Mouse (Mus musculus): ENCODE data around the gene Slc25a10.

DNA sequence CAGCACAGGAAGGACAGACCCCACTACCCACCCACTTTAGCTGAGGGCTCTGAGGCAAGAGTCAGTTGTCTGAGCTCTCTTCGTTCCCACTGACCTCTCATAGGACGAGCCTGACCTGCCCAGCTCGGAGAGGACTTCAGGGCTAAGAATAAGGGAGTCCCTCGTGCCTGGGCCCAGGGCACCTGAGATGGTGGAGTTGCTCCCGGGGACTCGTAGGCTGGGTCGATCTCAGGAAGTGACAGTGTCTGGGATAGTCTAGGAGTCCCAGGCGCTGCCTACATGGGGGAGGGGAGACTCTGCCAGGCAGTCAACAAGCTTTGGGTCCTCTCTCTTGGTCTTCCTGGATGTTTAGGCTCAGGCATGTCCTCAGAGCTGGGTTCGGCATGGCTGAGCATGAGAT is 28.9 kb downstream of the Slc25a10 start:
- TF ChIP-seq CTCF (IDR thresholded peaks at IDR 0.05; ENCODE audit: borderline replicate concordance, insufficient read depth, low read length): no peak
- TF ChIP-seq POLR2A (IDR thresholded peaks at IDR 0.05; ENCODE audit: low read depth, low read length): no peak
